ENCODE assay signal across 19 mouse cellular contexts in genomic region chr2:3138308-3138707, GRCm38 (mm10). TPM values are rescaled to one million over a fixed set of nuclear protein-coding genes. Genes with fewer than 3 reads are reported as not detected.
DNase-seq lines count a peak whose midpoint lies in the region; ATAC-seq and TF ChIP-seq lines count a peak whose summit lies in the region.
"Had no signal": no experiment of that assay in that cellular context is flagged by ENCODE, and none has a peak within 500 bp of the region (broad histone marks: within the 10 kb centered on the region; RNA-seq: fewer than 3 reads in every experiment).

No protein-coding gene starts in this region.

- no peak for DNase-seq in heart, embryonic 10.5 days (ENCODE audit: low spot score)
- no peak for DNase-seq in layer of hippocampus, adult 2 months (ENCODE audit: low spot score in 2 of 2)
- no peak for DNase-seq in layer of hippocampus, adult 18-20 months (ENCODE audit: low spot score in 2 of 2)
- peak; percentile 52 for DNase-seq in kidney, postnatal 0 days (ENCODE audit: low spot score)
- DNase-seq in adrenal gland, adult 18-20 months (ENCODE audit: low spot score in 2 of 2), result no peak
- no peak for DNase-seq in retina, postnatal 1 day
- DNase-seq: cerebellum, adult 9-10 months; gastrocnemius, postnatal 25 days; heart, postnatal 36 days; midbrain, embryonic 14.5 days; thymus, postnatal 4 days had no signal

- H3K9ac ChIP-seq in heart, embryonic 11.5 days (ENCODE audit: low read depth, low read length), result no peak overlapping the region
- no peak overlapping the region for H3K9ac ChIP-seq in intestine, embryonic 16.5 days (ENCODE audit: low read depth, low read length)
- H3K9ac ChIP-seq in kidney, postnatal 0 days (ENCODE audit: low read depth, low read length), result no peak overlapping the region
- H3K9ac ChIP-seq: embryonic facial prominence, embryonic 12.5 days had no signal

- no peak for TF ChIP-seq CTCF in layer of hippocampus, adult 2 months (conservative IDR thresholded peaks at IDR 0.05)
- no peak for TF ChIP-seq CTCF in kidney, postnatal 0 days (IDR thresholded peaks at IDR 0.05; ENCODE audit: low read depth)

- H3K36me3 ChIP-seq in heart, embryonic 11.5 days (ENCODE audit: control insufficient read depth, insufficient read depth, low read length), result no peaks in the 10 kb centered on the region
- no peaks in the 10 kb centered on the region for H3K36me3 ChIP-seq in heart, embryonic 10.5 days
- no peaks in the 10 kb centered on the region for H3K36me3 ChIP-seq in intestine, embryonic 16.5 days (ENCODE audit: control insufficient read depth, insufficient read depth, low read length)
- H3K36me3 ChIP-seq in kidney, postnatal 0 days (ENCODE audit: insufficient read depth, low read length), result no peaks in the 10 kb centered on the region
- H3K36me3 ChIP-seq: embryonic facial prominence, embryonic 12.5 days; G1E had no signal

- H3K4me2 ChIP-seq in heart, embryonic 11.5 days, result no peak overlapping the region
- H3K4me2 ChIP-seq in intestine, embryonic 16.5 days (ENCODE audit: low read depth, low read length), result no peak overlapping the region
- H3K4me2 ChIP-seq in kidney, postnatal 0 days (ENCODE audit: low read length), result no peak overlapping the region
- H3K4me2 ChIP-seq: embryonic facial prominence, embryonic 12.5 days had no signal

- H3K9me3 ChIP-seq in heart, embryonic 11.5 days (replicated peaks; ENCODE audit: control insufficient read depth, low read length), result no peaks in the 10 kb centered on the region
- no peaks in the 10 kb centered on the region for H3K9me3 ChIP-seq in heart, embryonic 10.5 days
- H3K9me3 ChIP-seq in intestine, embryonic 16.5 days (ENCODE audit: control insufficient read depth, low read length), result no peaks in the 10 kb centered on the region
- no peaks in the 10 kb centered on the region for H3K9me3 ChIP-seq in kidney, postnatal 0 days (replicated peaks; ENCODE audit: low read length)
- H3K9me3 ChIP-seq: embryonic facial prominence, embryonic 12.5 days; G1E had no signal

- no peak overlapping the region for H3K4me3 ChIP-seq in heart, embryonic 11.5 days (ENCODE audit: low read depth, low read length)
- no peak overlapping the region for H3K4me3 ChIP-seq in heart, embryonic 10.5 days
- H3K4me3 ChIP-seq in layer of hippocampus, adult 2 months, result no peak overlapping the region
- H3K4me3 ChIP-seq in intestine, embryonic 16.5 days (ENCODE audit: low read length), result no peak overlapping the region
- H3K4me3 ChIP-seq in kidney, postnatal 0 days (replicated peaks; ENCODE audit: low read depth, low read length), result no peak overlapping the region
- H3K4me3 ChIP-seq: embryonic facial prominence, embryonic 12.5 days; left cerebral cortex, adult 2 months had no signal

- H3K4me1 ChIP-seq in heart, embryonic 11.5 days (ENCODE audit: control insufficient read depth, insufficient read depth, low read length), result peaks cover 38% of the 10 kb centered on the region
- peaks cover 57% of the 10 kb centered on the region for H3K4me1 ChIP-seq in heart, embryonic 10.5 days
- peaks cover 33% of the 10 kb centered on the region for H3K4me1 ChIP-seq in intestine, embryonic 16.5 days (ENCODE audit: control insufficient read depth, insufficient read depth, low read length)
- peaks cover 38% of the 10 kb centered on the region for H3K4me1 ChIP-seq in kidney, postnatal 0 days (replicated peaks; ENCODE audit: insufficient read depth, low read length)

- no peak for ATAC-seq in heart, embryonic 11.5 days (replicated peaks; ENCODE audit: insufficient number of reproducible peaks, low FRiP score, low TSS enrichment)
- ATAC-seq in intestine, embryonic 16.5 days, result peak; percentile 17
- 0 out of 2 replicates have a peak, but pooled peaks have one; percentile 30 for ATAC-seq in kidney, postnatal 0 days (replicated peaks; ENCODE audit: low FRiP score, low read depth)
- ATAC-seq: CD4-positive, CD25-positive, alpha-beta regulatory T cell, adult 4 months; hindbrain, postnatal 0 days; lung, postnatal 0 days had no signal

- no peaks in the 10 kb centered on the region for H3K27me3 ChIP-seq in heart, embryonic 11.5 days (ENCODE audit: control insufficient read depth, insufficient read depth, low read length)
- no peaks in the 10 kb centered on the region for H3K27me3 ChIP-seq in heart, embryonic 10.5 days (ENCODE audit: insufficient read depth, poor library complexity, severe bottlenecking)
- no peaks in the 10 kb centered on the region for H3K27me3 ChIP-seq in intestine, embryonic 16.5 days (replicated peaks; ENCODE audit: control insufficient read depth, insufficient read depth, low read length)
- H3K27me3 ChIP-seq in kidney, postnatal 0 days (ENCODE audit: insufficient read depth, low read length), result no peaks in the 10 kb centered on the region
- H3K27me3 ChIP-seq: embryonic facial prominence, embryonic 12.5 days had no signal

- WGBS in heart, embryonic 11.5 days (ENCODE audit: insufficient replicate concordance), result 72% methylated on average over 2 of the region's 2 CpGs
- WGBS in heart, embryonic 10.5 days, result 65% methylated on average over 2 of the region's 2 CpGs
- 59% methylated on average over 2 of the region's 2 CpGs for WGBS in intestine, embryonic 16.5 days
- 45% methylated on average over 2 of the region's 2 CpGs for WGBS in kidney, postnatal 0 days

- H3K27ac ChIP-seq in heart, embryonic 11.5 days (ENCODE audit: low read depth, low read length), result peak overlapping the region; percentile 54; the same call in 1 of the 2 replicates
- no peak overlapping the region for H3K27ac ChIP-seq in heart, embryonic 10.5 days
- peak overlapping the region; percentile 82 for H3K27ac ChIP-seq in layer of hippocampus, adult 2 months
- peak overlapping the region; percentile 24 for H3K27ac ChIP-seq in intestine, embryonic 16.5 days (ENCODE audit: low read length)
- peak overlapping the region; percentile 36; the same call in 1 of the 2 replicates for H3K27ac ChIP-seq in kidney, postnatal 0 days
- H3K27ac ChIP-seq: embryonic facial prominence, embryonic 12.5 days; hindbrain, postnatal 0 days had no signal

RNA-seq across cellular contexts. Expression of gene Fam171a1, which starts 24.3 kb away (rescaled TPM):
- polyA plus RNA-seq in heart, embryonic 11.5 days (2014; fragmentation: Nextera tagmentation; extraction: Ambion mirVana), result 27.4 and 35.1 TPM in 2 replicates
- 34.0 and 35.3 TPM in 2 replicates for polyA plus RNA-seq in heart, embryonic 10.5 days (2016; fragmentation: Nextera tagmentation; extraction: Ambion mirVana)
- 10 to 100 TPM; 72.1 to 73.2 TPM for total RNA-seq in layer of hippocampus, adult 2 months (2021)
- total RNA-seq in layer of hippocampus, adult 18-20 months (2021), result 10 to 100 TPM; 76.3 to 78.7 TPM
- polyA plus RNA-seq in intestine, embryonic 16.5 days (2015; fragmentation: Nextera tagmentation; extraction: Ambion mirVana), result 19.4 and 21.3 TPM in 2 replicates
- 36.4 and 39.8 TPM in 2 replicates for polyA plus RNA-seq in kidney, postnatal 0 days (2015; fragmentation: Nextera tagmentation; extraction: Ambion mirVana)
- 10 to 100 TPM; 16.8 to 22.7 TPM for total RNA-seq in adrenal gland, adult 18-20 months (2021)
- polyA plus RNA-seq: CD4-positive, CD25-positive, alpha-beta regulatory T cell, adult 4 months; G1E had no signal
